Mouse (Mus musculus) liver, postnatal 0 days (tissue): ENCODE results near the gene Kalrn. TPM values are rescaled to one million over a fixed set of nuclear protein-coding genes. Genes with fewer than 3 reads are reported as not detected.

ENCODE experiments used
- ATAC-seq: fragments of 200-750 bp; cut with Nextera tagmentation; 2 replicates; pipeline ENCODE4 v1.8.0; 2017; ENCODE audit warnings: mild to moderate bottlenecking, moderate library complexity
- DNase-seq: peaks from one replicate; pipeline ENCODE4 v3.0.0-alpha.2; 2016
- H3K27ac ChIP-seq: fragments of 300-500 bp; sonication (generic); 2 replicates; pipeline ENCODE4 v1.5.1; 2014; ENCODE audit warnings: antibody characterized with exemption, moderate library complexity, mild to moderate bottlenecking, low read depth
- H3K27me3 ChIP-seq: fragments of 300-500 bp; sonication (generic); 2 replicates; pipeline ENCODE4 v1.6.1; 2014; ENCODE audit warnings: low read length, control low read depth, mixed read lengths; ENCODE audit not compliant: insufficient read depth
- H3K36me3 ChIP-seq: fragments of 300-500 bp; sonication (generic); replicated peaks from 2 replicates; pipeline ENCODE4 v1.6.1; 2014; ENCODE audit warnings: mild to moderate bottlenecking, control low read depth, low read length, moderate library complexity, mixed read lengths; ENCODE audit not compliant: insufficient read depth
- H3K4me1 ChIP-seq: fragments of 300-500 bp; sonication (generic); 2 replicates; pipeline ENCODE4 v1.6.1; 2014; ENCODE audit warnings: antibody characterized with exemption, mild to moderate bottlenecking, control low read depth; ENCODE audit not compliant: insufficient read depth
- H3K4me2 ChIP-seq: fragments of 300-500 bp; sonication (generic); 2 replicates; pipeline ENCODE4 v1.6.1; 2014; ENCODE audit warnings: low read depth, mild to moderate bottlenecking, low read length, moderate library complexity, mixed read lengths
- H3K4me3 ChIP-seq: fragments of 300-500 bp; sonication (generic); 2 replicates; pipeline ENCODE4 v1.5.1; 2014; ENCODE audit warnings: low read depth, low read length
- H3K9ac ChIP-seq: fragments of 300-500 bp; sonication (generic); replicated peaks from 2 replicates; pipeline ENCODE4 v1.6.1; 2014; ENCODE audit warnings: mild to moderate bottlenecking, moderate library complexity
- H3K9me3 ChIP-seq: fragments of 300-500 bp; sonication (generic); 2 replicates; pipeline ENCODE4 v1.6.1; 2016; ENCODE audit warnings: mild to moderate bottlenecking, control low read depth, low read length, mixed read lengths
- CTCF ChIP-seq: sonication (generic); IDR thresholded peaks from 2 replicates; pipeline ENCODE4 v1.5.1; 2016; ENCODE audit warnings: antibody characterized with exemption, low read depth
- EP300 ChIP-seq: IDR thresholded peaks from 2 replicates; pipeline ENCODE4 v1.6.1; 2016; ENCODE audit warnings: antibody characterized with exemption, low read depth, mild to moderate bottlenecking
- WGBS: fragments of 180-500 bp; shearing (Covaris S2); extraction: QIAGEN DNeasy Blood & Tissue Kit; methylation state at CpG from one replicate; pipeline ENCODE4 v1.1.7; 2014; ENCODE audit not compliant: insufficient replicate concordance; 5-methylcytosine and 5-hydroxymethylcytosine counted together
- polyA plus RNA-seq: library from polyadenylated mRNA; unstranded; fragments of >200 nt; fragmentation: Nextera tagmentation; extraction: Ambion mirVana; gene quantifications from 2 replicates; pipeline ENCODE4 v1.2.1, GENCODE M21; 2015

Gene Kalrn
- polyA plus RNA-seq, 1 experiment from 2014 or later = 16.7 TPM

- no peak for TF ChIP-seq CTCF
- no peak; the same call in 1 of the 2 replicates for TF ChIP-seq EP300
- WGBS = 18% methylated on average over 18 of the region's 18 CpGs
- H3K27me3 ChIP-seq = no peaks in the 10 kb centered on the region
- H3K36me3 ChIP-seq = peaks cover 5% of the 10 kb centered on the region; the same call in 1 of the 2 replicates
- 0 out of 2 replicates have a peak overlapping the region, but pooled peaks have one; percentile 7 for H3K4me3 ChIP-seq
- H3K4me1 ChIP-seq = peaks cover 30% of the 10 kb centered on the region
- ATAC-seq (peak; percentile 76), DNase-seq (peak; percentile 41)
- H3K27ac ChIP-seq = peak overlapping the region; percentile 71
- no peak overlapping the region; the same call in 1 of the 2 replicates for H3K9ac ChIP-seq
- H3K4me2 ChIP-seq = peak overlapping the region; percentile 38
- H3K9me3 ChIP-seq = no peaks in the 10 kb centered on the region
Measured at GRCm38 (mm10) chr16:33922111-33923000, 651.0 kb downstream of the Kalrn start.

GRCm38 (mm10) chr16:33921514-33921913, 651.8 kb downstream of the Kalrn start:
- DNase-seq = no peak
- Histone ChIP-seq H3K9ac (no peak overlapping the region), H3K36me3 (peaks cover 5% of the 10 kb centered on the region; the same call in 1 of the 2 replicates), H3K9me3 (no peaks in the 10 kb centered on the region), H3K27ac (peak overlapping the region; percentile 71), H3K27me3 (no peaks in the 10 kb centered on the region), H3K4me2 (peak overlapping the region; percentile 38), H3K4me3 (no peak overlapping the region), H3K4me1 (peaks cover 36% of the 10 kb centered on the region)
- TF ChIP-seq CTCF = no peak
- no peak for TF ChIP-seq EP300
- ATAC-seq = no peak
- WGBS = 39% methylated on average over 5 of the region's 5 CpGs

Other genes starting within 250 kb of the Kalrn start
- not detected in 2 replicates for gene Ropn1, start 76.4 kb upstream of the Kalrn start, polyA plus RNA-seq
- gene Ccdc14, start 117.1 kb upstream of the Kalrn start, polyA plus RNA-seq = 1.2 and 1.3 TPM in 2 replicates
- gene Mylk, start 171.7 kb upstream of the Kalrn start, polyA plus RNA-seq = 4.9 and 5.6 TPM in 2 replicates